Mouse (Mus musculus): Measurements from ENCODE around the gene Igdcc4.
"Not testable (repeated sequence)": the region's sequence is repeated elsewhere in the genome, so short reads cannot be mapped to it uniquely, and the experiment has no call there.

Gene Igdcc4

GRCm38 (mm10) chr9:65100991-65101685 lies at the start of gene Igdcc4:
Igdcc4 (plus strand) TSS chr9:65101486.
- DNase-seq (ENCODE audit: low read depth, low spot score), result peak; percentile 27

- DNase-seq (ENCODE audit: low read depth, low spot score), result no peak
These were observed 37.0 kb upstream of the Igdcc4 start for GRCm38 (mm10) chr9:65064251-65064650.

- DNase-seq (ENCODE audit: low read depth, low spot score), result no peak
These were observed 30.7 kb upstream of the Igdcc4 start for GRCm38 (mm10) chr9:65070587-65070986.

GRCm38 (mm10) chr9:65073555-65073954 lies 27.7 kb upstream of the Igdcc4 start:
- DNase-seq (ENCODE audit: low read depth, low spot score), result no peak

GRCm38 (mm10) chr9:65074251-65074650 lies 27.0 kb upstream of the Igdcc4 start:
- DNase-seq (ENCODE audit: low read depth, low spot score), result no peak

GRCm38 (mm10) chr9:65074855-65075493 lies 26.3 kb upstream of the Igdcc4 start:
- no peak for DNase-seq (ENCODE audit: low read depth, low spot score)

GRCm38 (mm10) chr9:65077536-65077935 lies 23.8 kb upstream of the Igdcc4 start:
- peak; percentile 22 for DNase-seq (ENCODE audit: low read depth, low spot score)

- not testable (repeated sequence) for DNase-seq (ENCODE audit: low read depth, low spot score)
These were observed 21.1 kb upstream of the Igdcc4 start for GRCm38 (mm10) chr9:65080141-65080540.

GRCm38 (mm10) chr9:65083075-65083765 lies 18.1 kb upstream of the Igdcc4 start:
- peak; percentile 29 for DNase-seq (ENCODE audit: low read depth, low spot score)

- DNase-seq (ENCODE audit: low read depth, low spot score), result peak; percentile 75
These were observed 17.0 kb upstream of the Igdcc4 start for GRCm38 (mm10) chr9:65084198-65084807.

GRCm38 (mm10) chr9:65085270-65085669 lies 16.0 kb upstream of the Igdcc4 start:
- no peak for DNase-seq (ENCODE audit: low read depth, low spot score)

- DNase-seq (ENCODE audit: low read depth, low spot score), result peak; percentile 16
These were observed 14.5 kb upstream of the Igdcc4 start for GRCm38 (mm10) chr9:65086801-65087200.

- DNase-seq (ENCODE audit: low read depth, low spot score), result peak; percentile 21
These were observed 13.8 kb upstream of the Igdcc4 start for GRCm38 (mm10) chr9:65087490-65087889.

GRCm38 (mm10) chr9:65094237-65094636 lies 7.0 kb upstream of the Igdcc4 start:
- peak; percentile 60 for DNase-seq (ENCODE audit: low read depth, low spot score)

- DNase-seq (ENCODE audit: low read depth, low spot score), result peak; percentile 39
These were observed 545 bp downstream of the Igdcc4 start for GRCm38 (mm10) chr9:65101686-65102376.

GRCm38 (mm10) chr9:65102377-65103172 lies 1.3 kb downstream of the Igdcc4 start:
- peak; percentile 37 for DNase-seq (ENCODE audit: low read depth, low spot score)

GRCm38 (mm10) chr9:65103173-65103752 lies 2.0 kb downstream of the Igdcc4 start:
- DNase-seq (ENCODE audit: low read depth, low spot score), result peak; percentile 32

GRCm38 (mm10) chr9:65106821-65107220 lies 5.5 kb downstream of the Igdcc4 start:
- DNase-seq (ENCODE audit: low read depth, low spot score), result no peak

GRCm38 (mm10) chr9:65107893-65108292 lies 6.6 kb downstream of the Igdcc4 start:
- DNase-seq (ENCODE audit: low read depth, low spot score), result no peak
